Mouse (Mus musculus): ENCODE measurements around the gene Phospho1. TPM values are rescaled to one million over a fixed set of nuclear protein-coding genes. Genes with fewer than 3 reads are reported as not detected.

Phospho1 gene
- polyA plus RNA-seq, 1 experiment from 2014 or later: 2.6 TPM

DNA sequence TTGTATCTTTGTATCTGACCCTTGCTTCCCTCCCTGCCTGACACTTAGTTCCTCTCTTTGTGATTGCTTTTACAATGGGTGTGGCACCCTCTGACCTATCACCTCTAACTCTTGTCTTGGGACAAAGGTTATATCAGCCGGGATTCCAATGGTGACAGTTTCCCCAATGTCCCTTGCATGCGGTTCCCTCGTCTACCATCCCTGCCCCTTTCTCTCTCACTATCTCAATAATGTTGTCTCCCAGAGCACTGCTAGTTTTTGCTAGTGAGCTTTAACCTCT lies 2.8 kb downstream of the Phospho1 start:
- TF ChIP-seq CTCF (IDR thresholded peaks at IDR 0.05; ENCODE audit: low read depth): no peak
- H3K4me2 ChIP-seq (replicated peaks; ENCODE audit: low read depth): 0 out of 2 replicates have a peak overlapping the region, but pooled peaks have one; percentile 37
- H3K9me3 ChIP-seq (ENCODE audit: control insufficient read depth): no peaks in the 10 kb centered on the region
- peaks cover 3% of the 10 kb centered on the region; the same call in 1 of the 2 replicates for H3K36me3 ChIP-seq (ENCODE audit: control insufficient read depth, insufficient read depth)
- H3K27ac ChIP-seq (ENCODE audit: low read depth, low read length): no peak overlapping the region; the same call in 1 of the 2 replicates
- H3K9ac ChIP-seq (ENCODE audit: low read depth, low read length): no peak overlapping the region
- H3K27me3 ChIP-seq (replicated peaks; ENCODE audit: control insufficient read depth, insufficient read depth, low read length): peaks cover 32% of the 10 kb centered on the region
- H3K4me3 ChIP-seq (ENCODE audit: low read depth, low read length): no peak overlapping the region
- no peak for ATAC-seq
- WGBS: 14% methylated on average over 3 of the region's 3 CpGs
- 0 out of 2 replicates have a peak, but pooled peaks cover 3% of the 10 kb centered on the region for H3K4me1 ChIP-seq (replicated peaks; ENCODE audit: control insufficient read depth, insufficient read depth, low read length)

DNA sequence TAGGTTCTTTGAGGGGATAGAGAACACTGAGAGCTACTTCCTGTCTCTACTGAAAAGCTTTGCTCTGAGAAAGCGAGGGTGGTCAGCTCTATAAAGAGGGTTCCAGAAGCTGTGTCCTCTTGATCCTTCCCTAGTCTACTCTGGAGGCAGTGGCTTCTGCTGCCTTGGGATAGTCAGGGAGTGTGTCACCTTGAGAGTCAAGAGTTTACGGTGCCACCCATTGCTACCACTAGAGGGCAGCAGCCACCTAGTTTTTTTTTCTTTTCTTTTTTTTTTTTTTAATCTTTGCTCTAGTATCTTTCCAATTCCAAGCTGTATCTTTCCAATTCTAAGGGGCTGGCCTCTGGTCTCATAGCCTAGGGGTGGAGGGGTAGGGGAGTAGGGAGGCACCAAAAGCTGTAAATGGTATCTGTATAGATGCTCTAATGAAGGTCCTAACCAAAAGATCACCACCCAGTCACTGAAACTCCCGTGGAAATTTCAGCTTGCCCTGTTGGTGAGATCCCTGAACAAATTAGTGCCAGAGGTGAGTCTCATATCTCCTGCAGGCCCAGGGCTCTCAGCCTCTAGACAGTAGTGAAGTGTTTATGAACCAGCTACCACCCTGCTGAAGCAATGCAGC lies 3.3 kb downstream of the Phospho1 start:
- 0 out of 2 replicates have a peak, but pooled peaks cover 3% of the 10 kb centered on the region for H3K4me1 ChIP-seq (replicated peaks; ENCODE audit: control insufficient read depth, insufficient read depth, low read length)
- no peak for ATAC-seq
- no peak overlapping the region; the same call in 1 of the 2 replicates for H3K27ac ChIP-seq (ENCODE audit: low read depth, low read length)
- no peak overlapping the region for H3K9ac ChIP-seq (ENCODE audit: low read depth, low read length)
- peaks cover 7% of the 10 kb centered on the region; the same call in 1 of the 2 replicates for H3K36me3 ChIP-seq (ENCODE audit: control insufficient read depth, insufficient read depth)
- H3K9me3 ChIP-seq (ENCODE audit: control insufficient read depth): no peaks in the 10 kb centered on the region
- peaks cover 37% of the 10 kb centered on the region for H3K27me3 ChIP-seq (replicated peaks; ENCODE audit: control insufficient read depth, insufficient read depth, low read length)
- H3K4me3 ChIP-seq (ENCODE audit: low read depth, low read length): no peak overlapping the region
- H3K4me2 ChIP-seq (replicated peaks; ENCODE audit: low read depth): 0 out of 2 replicates have a peak overlapping the region, but pooled peaks have one; percentile 37
- TF ChIP-seq CTCF (IDR thresholded peaks at IDR 0.05; ENCODE audit: low read depth): peak; percentile 83
- 16% methylated on average over 3 of the region's 3 CpGs for WGBS

DNA sequence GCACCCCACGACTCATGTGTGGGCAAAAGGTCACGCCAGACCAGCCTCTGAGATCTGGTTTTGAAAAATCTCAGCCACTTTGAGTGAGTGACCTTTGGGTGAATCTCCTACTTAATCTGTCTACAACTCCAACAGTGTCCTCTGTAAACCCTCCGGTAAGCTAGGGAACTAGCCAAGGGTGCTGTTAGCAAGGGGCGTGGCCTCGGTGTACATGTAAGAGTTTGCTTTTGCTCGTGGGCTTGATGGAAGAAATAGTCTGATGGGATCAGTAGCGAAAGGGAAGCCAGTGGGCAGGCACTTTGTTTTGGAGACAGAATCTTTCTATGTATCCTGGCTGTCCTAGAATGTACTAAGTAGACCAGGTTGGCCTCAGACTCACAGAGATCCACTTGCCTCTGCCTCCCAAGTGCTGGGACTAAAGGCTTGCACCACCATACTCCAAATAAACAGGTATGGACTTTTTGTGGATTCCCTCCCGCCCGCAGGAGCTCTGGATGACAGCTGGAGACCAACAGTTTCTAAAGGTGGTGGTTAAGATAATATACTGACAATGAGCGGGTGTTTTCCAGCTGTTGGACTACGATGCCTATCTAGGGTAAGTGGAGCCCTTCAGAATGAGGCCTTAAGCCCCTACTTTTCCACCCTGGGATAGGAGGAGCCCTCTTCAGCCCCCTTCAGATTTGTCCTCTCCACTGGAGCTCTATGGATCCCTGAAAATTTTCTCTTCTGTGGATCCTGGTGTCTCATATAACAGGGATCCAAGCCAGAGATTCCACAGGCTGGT lies 4.1 kb downstream of the Phospho1 start:
- Histone ChIP-seq H3K27me3 (replicated peaks; ENCODE audit: control insufficient read depth, insufficient read depth, low read length) (peaks cover 41% of the 10 kb centered on the region), H3K4me1 (replicated peaks; ENCODE audit: control insufficient read depth, insufficient read depth, low read length) (0 out of 2 replicates have a peak, but pooled peaks cover 3% of the 10 kb centered on the region), H3K27ac (ENCODE audit: low read depth, low read length) (no peak overlapping the region), H3K4me2 (replicated peaks; ENCODE audit: low read depth) (no peak overlapping the region), H3K9ac (ENCODE audit: low read depth, low read length) (no peak overlapping the region), H3K4me3 (ENCODE audit: low read depth, low read length) (no peak overlapping the region), H3K9me3 (ENCODE audit: control insufficient read depth) (no peaks in the 10 kb centered on the region), H3K36me3 (ENCODE audit: control insufficient read depth, insufficient read depth) (peaks cover 7% of the 10 kb centered on the region; the same call in 1 of the 2 replicates)
- no peak for TF ChIP-seq CTCF (IDR thresholded peaks at IDR 0.05; ENCODE audit: low read depth)
- WGBS: 72% methylated on average over 11 of the region's 11 CpGs
- no peak for ATAC-seq

DNA sequence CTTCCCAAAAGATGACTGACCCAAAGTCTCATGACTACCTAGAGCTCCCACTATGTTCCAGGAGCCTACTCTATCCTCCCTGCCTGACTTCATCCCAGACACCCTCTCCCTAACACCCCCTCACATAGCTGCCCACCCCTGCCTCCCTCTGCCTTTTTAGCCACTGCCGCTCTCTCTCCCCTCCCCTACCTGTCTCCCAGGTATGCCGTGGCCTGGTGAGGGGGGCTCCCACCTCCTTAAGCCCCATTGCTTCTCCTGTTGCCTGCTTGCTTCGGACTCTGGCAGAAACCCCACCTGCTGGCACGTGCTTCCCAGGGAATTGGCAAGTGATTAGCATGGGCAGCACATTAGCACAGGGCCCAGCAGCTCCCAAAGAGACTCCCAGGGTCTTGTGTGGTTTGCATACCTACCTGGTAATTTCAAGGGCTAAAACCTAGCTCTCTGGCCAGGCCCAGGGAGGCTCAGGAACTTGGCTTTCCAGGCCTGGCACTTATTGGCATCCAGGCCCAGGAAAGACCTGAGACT lies 5.3 kb downstream of the Phospho1 start:
- 66% methylated on average over 4 of the region's 4 CpGs for WGBS
- TF ChIP-seq CTCF (IDR thresholded peaks at IDR 0.05; ENCODE audit: low read depth): no peak
- Histone ChIP-seq H3K9me3 (ENCODE audit: control insufficient read depth) (no peaks in the 10 kb centered on the region), H3K27me3 (replicated peaks; ENCODE audit: control insufficient read depth, insufficient read depth, low read length) (peaks cover 46% of the 10 kb centered on the region), H3K27ac (ENCODE audit: low read depth, low read length) (no peak overlapping the region), H3K36me3 (ENCODE audit: control insufficient read depth, insufficient read depth) (peaks cover 7% of the 10 kb centered on the region; the same call in 1 of the 2 replicates), H3K9ac (ENCODE audit: low read depth, low read length) (no peak overlapping the region), H3K4me3 (ENCODE audit: low read depth, low read length) (no peak overlapping the region), H3K4me1 (replicated peaks; ENCODE audit: control insufficient read depth, insufficient read depth, low read length) (0 out of 2 replicates have a peak, but pooled peaks cover 8% of the 10 kb centered on the region), H3K4me2 (replicated peaks; ENCODE audit: low read depth) (no peak overlapping the region)
- ATAC-seq: no peak

DNA sequence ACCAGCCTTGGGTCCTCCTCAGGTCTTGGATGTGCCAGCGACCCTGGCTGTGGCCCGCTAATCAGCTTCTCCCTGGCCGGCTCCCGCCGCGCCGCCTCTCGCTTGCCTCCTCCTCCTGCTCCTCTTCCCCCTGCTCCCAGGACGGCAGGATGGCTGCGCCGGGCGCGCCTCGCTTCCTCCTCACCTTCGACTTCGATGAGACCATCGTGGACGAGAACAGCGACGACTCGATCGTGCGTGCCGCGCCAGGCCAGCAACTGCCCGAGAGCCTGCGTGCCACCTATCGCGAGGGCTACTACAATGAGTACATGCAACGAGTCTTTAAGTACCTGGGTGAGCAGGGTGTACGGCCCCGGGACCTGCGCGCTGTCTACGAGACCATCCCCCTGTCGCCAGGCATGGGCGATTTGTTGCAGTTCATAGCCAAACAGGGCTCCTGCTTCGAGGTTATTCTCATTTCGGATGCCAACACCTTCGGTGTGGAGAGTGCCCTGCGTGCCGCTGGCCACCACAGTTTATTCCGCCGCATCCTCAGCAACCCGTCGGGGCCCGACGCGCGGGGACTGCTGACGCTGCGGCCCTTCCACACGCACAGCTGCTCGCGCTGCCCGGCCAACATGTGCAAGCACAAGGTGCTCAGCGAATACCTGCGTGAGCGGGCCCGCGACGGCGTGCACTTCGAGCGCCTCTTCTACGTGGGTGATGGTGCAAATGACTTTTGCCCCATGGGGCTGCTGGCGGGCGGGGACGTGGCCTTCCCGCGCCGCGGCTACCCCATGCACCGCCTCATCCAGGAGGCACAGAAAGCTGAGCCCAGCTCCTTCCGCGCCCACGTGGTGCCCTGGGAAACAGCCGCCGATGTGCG lies 6.3 kb downstream of the Phospho1 start:
- 9% methylated on average over 80 of the region's 80 CpGs for WGBS
- H3K9me3 ChIP-seq (ENCODE audit: control insufficient read depth): no peaks in the 10 kb centered on the region
- peaks cover 46% of the 10 kb centered on the region for H3K27me3 ChIP-seq (replicated peaks; ENCODE audit: control insufficient read depth, insufficient read depth, low read length)
- no peak overlapping the region for H3K27ac ChIP-seq (ENCODE audit: low read depth, low read length)
- TF ChIP-seq CTCF (IDR thresholded peaks at IDR 0.05; ENCODE audit: low read depth): no peak
- peaks cover 7% of the 10 kb centered on the region; the same call in 1 of the 2 replicates for H3K36me3 ChIP-seq (ENCODE audit: control insufficient read depth, insufficient read depth)
- peak overlapping the region; percentile 60 for H3K4me2 ChIP-seq (replicated peaks; ENCODE audit: low read depth)
- H3K9ac ChIP-seq (ENCODE audit: low read depth, low read length): peak overlapping the region; percentile 26; the same call in 1 of the 2 replicates
- ATAC-seq: 0 out of 2 replicates have a peak, but pooled peaks have one; percentile 14
- H3K4me3 ChIP-seq (ENCODE audit: low read depth, low read length): peak overlapping the region; percentile 34
- peaks cover 9% of the 10 kb centered on the region; the same call in 1 of the 2 replicates for H3K4me1 ChIP-seq (replicated peaks; ENCODE audit: control insufficient read depth, insufficient read depth, low read length)

Measured in intestine, postnatal 0 days (tissue).